In the genomic region with DNA sequence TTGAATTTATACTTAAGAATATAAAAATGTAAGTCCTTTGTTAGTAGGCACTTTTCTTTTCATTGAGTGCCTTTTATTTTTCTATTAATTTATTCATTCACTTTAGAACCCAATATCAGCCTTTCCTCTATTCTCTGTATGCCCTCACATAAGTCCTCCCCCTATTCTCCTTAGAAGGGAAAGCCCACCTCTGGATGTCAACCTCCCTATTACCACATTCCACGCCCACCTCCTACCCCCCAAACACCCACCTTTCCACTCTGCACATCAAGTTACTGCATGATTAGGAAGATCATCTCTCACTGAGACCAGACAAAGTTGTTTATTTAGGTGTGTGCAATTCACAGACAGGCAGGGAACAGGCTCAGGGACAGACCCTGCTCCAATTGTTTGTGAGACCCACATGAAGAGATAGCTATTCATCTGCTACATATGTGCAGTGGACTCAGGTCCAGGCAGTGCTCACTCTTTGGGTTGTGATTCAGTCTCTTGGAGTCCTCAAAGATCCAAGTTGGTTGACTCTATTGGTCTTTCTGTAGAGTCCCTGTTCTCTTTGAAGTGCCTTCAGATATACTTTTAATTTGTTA, we compare ENCODE assay signal across 14 mouse cellular contexts.
DNase-seq lines count a peak whose midpoint lies in the region; ATAC-seq and TF ChIP-seq lines count a peak whose summit lies in the region.
"Had no signal": no experiment of that assay in that cellular context is flagged by ENCODE, and none has a peak within 500 bp of the region (broad histone marks: within the 10 kb centered on the region; RNA-seq: fewer than 3 reads in every experiment).

No protein-coding gene starts in this region.

- H3K36me3 ChIP-seq in heart, embryonic 10.5 days, result no peaks in the 10 kb centered on the region
- H3K36me3 ChIP-seq in kidney, postnatal 0 days (ENCODE audit: insufficient read depth, low read length), result no peaks in the 10 kb centered on the region
- H3K36me3 ChIP-seq in embryonic facial prominence, embryonic 10.5 days (replicated peaks), result no peaks in the 10 kb centered on the region
- no peaks in the 10 kb centered on the region for H3K36me3 ChIP-seq in limb, embryonic 12.5 days

- no peak overlapping the region for H3K4me3 ChIP-seq in heart, embryonic 10.5 days
- H3K4me3 ChIP-seq in kidney, postnatal 0 days (replicated peaks; ENCODE audit: low read depth, low read length), result no peak overlapping the region
- no peak overlapping the region for H3K4me3 ChIP-seq in embryonic facial prominence, embryonic 10.5 days
- no peak overlapping the region for H3K4me3 ChIP-seq in limb, embryonic 12.5 days (replicated peaks)
- H3K4me3 ChIP-seq: left cerebral cortex, adult 2 months had no signal

- H3K4me1 ChIP-seq in heart, embryonic 10.5 days, result no peaks in the 10 kb centered on the region
- H3K4me1 ChIP-seq in kidney, postnatal 0 days (replicated peaks; ENCODE audit: insufficient read depth, low read length), result no peaks in the 10 kb centered on the region
- no peaks in the 10 kb centered on the region for H3K4me1 ChIP-seq in embryonic facial prominence, embryonic 10.5 days
- H3K4me1 ChIP-seq in limb, embryonic 12.5 days (replicated peaks), result no peaks in the 10 kb centered on the region

- no peaks in the 10 kb centered on the region for H3K27me3 ChIP-seq in heart, embryonic 10.5 days (ENCODE audit: insufficient read depth, poor library complexity, severe bottlenecking)
- no peaks in the 10 kb centered on the region for H3K27me3 ChIP-seq in kidney, postnatal 0 days (ENCODE audit: insufficient read depth, low read length)
- no peaks in the 10 kb centered on the region for H3K27me3 ChIP-seq in embryonic facial prominence, embryonic 10.5 days (replicated peaks; ENCODE audit: low read depth, poor library complexity, severe bottlenecking)
- no peaks in the 10 kb centered on the region for H3K27me3 ChIP-seq in limb, embryonic 12.5 days

- H3K9ac ChIP-seq in kidney, postnatal 0 days (ENCODE audit: low read depth, low read length), result no peak overlapping the region
- H3K9ac ChIP-seq in limb, embryonic 12.5 days (replicated peaks), result no peak overlapping the region

- intact Hi-C loops in heart, postnatal 25 days (cut with DNase I), result no loop called here

- no peak overlapping the region for H3K27ac ChIP-seq in heart, embryonic 10.5 days
- H3K27ac ChIP-seq in kidney, postnatal 0 days, result no peak overlapping the region
- no peak overlapping the region for H3K27ac ChIP-seq in embryonic facial prominence, embryonic 10.5 days (replicated peaks)
- H3K27ac ChIP-seq in limb, embryonic 12.5 days, result no peak overlapping the region
- H3K27ac ChIP-seq: left cerebral cortex, adult 2 months had no signal

- 68% methylated on average over 1 of the region's 1 CpGs for WGBS in heart, embryonic 10.5 days
- 70% methylated on average over 1 of the region's 1 CpGs for WGBS in kidney, postnatal 0 days
- WGBS in embryonic facial prominence, embryonic 10.5 days, result 81% methylated on average over 1 of the region's 1 CpGs
- 72% methylated on average over 1 of the region's 1 CpGs for WGBS in limb, embryonic 12.5 days

- H3K9me3 ChIP-seq in heart, embryonic 10.5 days, result no peaks in the 10 kb centered on the region
- no peaks in the 10 kb centered on the region for H3K9me3 ChIP-seq in kidney, postnatal 0 days (replicated peaks; ENCODE audit: low read length)
- H3K9me3 ChIP-seq in embryonic facial prominence, embryonic 10.5 days, result no peaks in the 10 kb centered on the region
- H3K9me3 ChIP-seq in limb, embryonic 12.5 days, result 0 out of 2 replicates have a peak, but pooled peaks cover 3% of the 10 kb centered on the region

- DNase-seq in heart, embryonic 10.5 days (ENCODE audit: low spot score), result peak; percentile 77
- no peak for DNase-seq in heart, postnatal 25 days (ENCODE audit: low spot score)
- no peak for DNase-seq in kidney, postnatal 0 days (ENCODE audit: low spot score)
- DNase-seq in kidney, adult 8-10 months, result no peak
- peak; percentile 7 for DNase-seq in embryonic facial prominence, embryonic 10.5 days (ENCODE audit: low spot score)
- no peak for DNase-seq in cerebellum, postnatal 10 days
- DNase-seq: B cell, adult 2 months; cerebellum, adult 9-11 months; gastrocnemius, postnatal 36 days; heart, postnatal 14 days; liver; lung, postnatal 10 days had no signal

- TF ChIP-seq CTCF in kidney, postnatal 0 days (IDR thresholded peaks at IDR 0.05; ENCODE audit: low read depth), result no peak

- 0 out of 2 replicates have a peak, but pooled peaks have one; percentile 25 for ATAC-seq in kidney, postnatal 0 days (replicated peaks; ENCODE audit: low FRiP score, low read depth)
- ATAC-seq in limb, embryonic 12.5 days (ENCODE audit: insufficient number of reproducible peaks, insufficient read depth, low FRiP score, low TSS enrichment, low read depth), result peak; percentile 73; the same call in 1 of the 2 replicates

- H3K4me2 ChIP-seq in kidney, postnatal 0 days (ENCODE audit: low read length), result no peak overlapping the region
- no peak overlapping the region for H3K4me2 ChIP-seq in limb, embryonic 12.5 days

Comparison
In these comparisons a context has a peak if more than half of its experiments do, and no peak if none do; other contexts are left out.
1. DNase-seq: peak in heart, embryonic 10.5 days (single experiment) and embryonic facial prominence, embryonic 10.5 days (single experiment); none in heart, postnatal 25 days (single experiment), kidney, postnatal 0 days (single experiment), kidney, adult 8-10 months (0 of 2) and cerebellum, postnatal 10 days (0 of 2).